Mouse (Mus musculus): ENCODE data around the gene Hipk3. TPM values are rescaled to one million over a fixed set of nuclear protein-coding genes. Genes with fewer than 3 reads are reported as not detected.

The Hipk3 gene
- polyA plus RNA-seq, 1 experiment from 2014 or later = 7.3 TPM

DNA sequence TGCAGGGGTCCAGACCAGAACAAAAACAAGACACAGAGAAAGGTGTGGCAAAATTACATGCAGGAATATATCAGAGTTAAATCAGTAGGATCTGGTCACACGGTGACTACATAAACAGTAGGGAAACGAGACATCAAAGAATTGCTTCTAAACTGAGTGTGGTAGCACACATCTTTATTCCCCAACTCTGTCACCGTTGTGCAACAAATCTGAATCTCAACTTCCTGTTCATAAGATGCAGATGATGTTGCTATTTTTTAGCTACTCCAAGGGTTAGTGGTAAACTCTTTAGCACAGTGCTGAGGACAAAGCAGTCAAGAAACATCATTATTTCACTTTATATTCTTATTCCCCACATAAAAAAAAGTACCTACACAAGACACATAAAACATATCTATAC is 34.2 kb downstream of the Hipk3 start:
- H3K4me3 ChIP-seq (ENCODE audit: low read depth, low read length) = no peak overlapping the region
- peaks cover 2% of the 10 kb centered on the region for H3K4me1 ChIP-seq (ENCODE audit: control insufficient read depth, insufficient read depth, low read length)
- no peaks in the 10 kb centered on the region for H3K36me3 ChIP-seq (ENCODE audit: control insufficient read depth, insufficient read depth, low read length)
- H3K4me2 ChIP-seq (ENCODE audit: low read length) = no peak overlapping the region
- H3K9me3 ChIP-seq (replicated peaks; ENCODE audit: control insufficient read depth, low read length, poor library complexity, severe bottlenecking) = no peaks in the 10 kb centered on the region
- no peaks in the 10 kb centered on the region for H3K27me3 ChIP-seq (ENCODE audit: control insufficient read depth, insufficient read depth, low read depth, low read length)
- no peak for ATAC-seq
- 69% methylated on average over 3 of the region's 3 CpGs for WGBS
- no peak overlapping the region for H3K27ac ChIP-seq (ENCODE audit: low read length)
- H3K9ac ChIP-seq (ENCODE audit: low read depth, low read length) = no peak overlapping the region

DNA sequence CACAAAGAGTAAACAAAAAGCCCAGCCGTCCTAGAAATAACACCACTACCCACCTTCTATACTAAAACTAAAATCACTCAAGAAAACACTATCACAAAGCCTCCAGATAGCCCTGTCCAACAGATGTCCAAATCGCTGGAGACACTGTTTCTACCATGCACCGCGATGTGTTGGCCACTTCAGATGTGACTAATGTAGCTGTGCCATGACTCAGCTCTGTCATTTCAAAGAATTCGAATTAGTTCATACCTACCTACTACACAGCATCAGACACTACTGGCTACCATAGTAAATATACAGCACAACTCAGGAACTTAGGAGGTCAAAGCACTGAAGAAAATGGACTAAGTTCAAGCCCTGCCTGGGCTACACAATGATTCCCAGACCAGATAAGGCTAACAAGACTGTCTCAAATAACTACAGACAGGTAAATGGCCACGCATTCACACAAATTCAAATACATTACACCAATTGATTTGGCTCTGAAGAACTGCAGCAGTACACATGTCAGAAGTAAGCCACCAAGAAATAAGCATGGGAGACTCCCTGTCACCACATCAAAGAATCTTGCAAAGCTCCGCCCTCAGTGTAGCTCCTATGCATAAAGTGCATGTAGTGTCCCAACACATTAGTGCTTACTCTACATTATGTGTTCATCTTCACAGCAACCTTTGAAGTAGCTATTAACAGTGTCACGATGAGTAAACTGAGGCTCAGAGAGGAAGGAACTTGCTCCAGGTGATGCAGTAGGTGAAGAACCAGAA is 35.5 kb downstream of the Hipk3 start:
- WGBS = 90% methylated on average over 8 of the region's 8 CpGs
- Histone ChIP-seq H3K4me2 (ENCODE audit: low read length) (no peak overlapping the region), H3K27ac (ENCODE audit: low read length) (no peak overlapping the region), H3K4me3 (ENCODE audit: low read depth, low read length) (no peak overlapping the region), H3K36me3 (ENCODE audit: control insufficient read depth, insufficient read depth, low read length) (no peaks in the 10 kb centered on the region), H3K9me3 (replicated peaks; ENCODE audit: control insufficient read depth, low read length, poor library complexity, severe bottlenecking) (no peaks in the 10 kb centered on the region), H3K9ac (ENCODE audit: low read depth, low read length) (no peak overlapping the region), H3K4me1 (ENCODE audit: control insufficient read depth, insufficient read depth, low read length) (peaks cover 2% of the 10 kb centered on the region), H3K27me3 (ENCODE audit: control insufficient read depth, insufficient read depth, low read depth, low read length) (no peaks in the 10 kb centered on the region)
- ATAC-seq = no peak

DNA sequence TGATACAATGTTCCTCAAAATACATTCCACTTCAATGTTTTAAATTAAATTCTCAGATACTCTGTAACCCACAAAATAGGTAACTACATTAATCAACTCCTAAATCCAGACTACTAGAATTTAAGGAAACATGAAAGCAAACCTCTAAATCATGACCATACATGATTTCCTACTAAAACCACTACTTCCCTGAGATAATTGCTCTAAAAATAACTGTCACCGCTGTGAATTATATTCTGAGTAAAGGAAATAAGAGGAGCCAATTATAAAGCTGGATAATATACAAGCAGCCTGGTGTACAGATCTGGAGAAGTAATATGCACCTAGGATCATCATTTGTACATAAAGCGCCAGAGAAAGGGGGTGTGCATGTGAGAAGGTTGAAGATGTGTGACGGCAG is 37.1 kb downstream of the Hipk3 start:
- 86% methylated on average over 3 of the region's 3 CpGs for WGBS
- H3K27me3 ChIP-seq (ENCODE audit: control insufficient read depth, insufficient read depth, low read depth, low read length) = no peaks in the 10 kb centered on the region
- no peaks in the 10 kb centered on the region for H3K36me3 ChIP-seq (ENCODE audit: control insufficient read depth, insufficient read depth, low read length)
- no peak overlapping the region for H3K9ac ChIP-seq (ENCODE audit: low read depth, low read length)
- no peak overlapping the region for H3K4me3 ChIP-seq (ENCODE audit: low read depth, low read length)
- no peaks in the 10 kb centered on the region for H3K9me3 ChIP-seq (replicated peaks; ENCODE audit: control insufficient read depth, low read length, poor library complexity, severe bottlenecking)
- no peak for ATAC-seq
- peaks cover 2% of the 10 kb centered on the region; the same call in 1 of the 2 replicates for H3K4me1 ChIP-seq (ENCODE audit: control insufficient read depth, insufficient read depth, low read length)
- H3K4me2 ChIP-seq (ENCODE audit: low read length) = no peak overlapping the region
- no peak overlapping the region for H3K27ac ChIP-seq (ENCODE audit: low read length)

DNA sequence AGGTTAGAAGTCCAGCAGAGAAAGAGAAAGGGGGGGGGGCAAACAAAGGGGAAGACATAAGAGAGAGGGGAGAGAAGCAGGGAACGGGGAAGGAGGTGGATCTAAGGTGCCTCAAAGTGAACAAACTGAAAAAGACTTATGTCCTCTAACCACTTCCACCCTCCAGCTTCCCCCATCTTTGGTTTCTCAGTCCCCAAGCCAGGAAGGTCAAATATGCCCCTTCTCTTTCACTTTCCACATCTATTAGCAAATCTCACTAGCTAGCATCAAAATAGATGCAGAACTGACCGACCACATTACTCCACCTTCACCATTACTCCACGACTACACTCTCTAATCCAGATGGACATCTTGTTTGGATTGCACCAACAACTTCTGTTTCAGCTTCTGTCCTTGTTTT is 43.6 kb downstream of the Hipk3 start:
- no peak overlapping the region for H3K9ac ChIP-seq (ENCODE audit: low read depth, low read length)
- no peak for ATAC-seq
- H3K4me3 ChIP-seq (ENCODE audit: low read depth, low read length) = no peak overlapping the region
- H3K27ac ChIP-seq (ENCODE audit: low read length) = no peak overlapping the region
- WGBS = 72% methylated on average over 3 of the region's 3 CpGs
- H3K27me3 ChIP-seq (ENCODE audit: control insufficient read depth, insufficient read depth, low read depth, low read length) = no peaks in the 10 kb centered on the region
- no peaks in the 10 kb centered on the region for H3K4me1 ChIP-seq (ENCODE audit: control insufficient read depth, insufficient read depth, low read length)
- no peaks in the 10 kb centered on the region for H3K36me3 ChIP-seq (ENCODE audit: control insufficient read depth, insufficient read depth, low read length)
- H3K9me3 ChIP-seq (replicated peaks; ENCODE audit: control insufficient read depth, low read length, poor library complexity, severe bottlenecking) = no peaks in the 10 kb centered on the region
- H3K4me2 ChIP-seq (ENCODE audit: low read length) = no peak overlapping the region

DNA sequence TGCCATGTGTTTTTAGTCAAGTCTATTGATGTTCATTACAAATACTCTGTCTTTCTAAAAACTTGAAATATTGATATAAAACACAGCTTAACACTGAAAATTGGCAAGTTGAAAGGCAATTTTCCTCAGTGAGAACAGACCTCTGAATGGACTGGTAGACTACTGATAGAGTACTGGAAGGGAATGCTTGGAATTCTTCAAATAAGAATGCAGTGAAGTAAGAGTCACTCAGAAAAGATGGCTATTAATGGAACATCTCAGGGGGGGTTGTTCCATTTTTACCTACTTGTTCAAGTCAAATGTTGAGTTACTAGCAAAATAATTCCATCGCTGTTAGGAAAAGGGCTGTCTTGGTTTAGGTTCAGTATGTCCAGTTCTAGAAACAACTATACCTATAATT is 45.1 kb downstream of the Hipk3 start:
- Histone ChIP-seq H3K4me3 (ENCODE audit: low read depth, low read length) (no peak overlapping the region), H3K4me2 (ENCODE audit: low read length) (no peak overlapping the region), H3K27ac (ENCODE audit: low read length) (no peak overlapping the region), H3K4me1 (ENCODE audit: control insufficient read depth, insufficient read depth, low read length) (no peaks in the 10 kb centered on the region), H3K36me3 (ENCODE audit: control insufficient read depth, insufficient read depth, low read length) (no peaks in the 10 kb centered on the region), H3K9ac (ENCODE audit: low read depth, low read length) (no peak overlapping the region), H3K9me3 (replicated peaks; ENCODE audit: control insufficient read depth, low read length, poor library complexity, severe bottlenecking) (no peaks in the 10 kb centered on the region), H3K27me3 (ENCODE audit: control insufficient read depth, insufficient read depth, low read depth, low read length) (no peaks in the 10 kb centered on the region)
- no peak for ATAC-seq
- WGBS = 100% methylated on average over 1 of the region's 1 CpGs

DNA sequence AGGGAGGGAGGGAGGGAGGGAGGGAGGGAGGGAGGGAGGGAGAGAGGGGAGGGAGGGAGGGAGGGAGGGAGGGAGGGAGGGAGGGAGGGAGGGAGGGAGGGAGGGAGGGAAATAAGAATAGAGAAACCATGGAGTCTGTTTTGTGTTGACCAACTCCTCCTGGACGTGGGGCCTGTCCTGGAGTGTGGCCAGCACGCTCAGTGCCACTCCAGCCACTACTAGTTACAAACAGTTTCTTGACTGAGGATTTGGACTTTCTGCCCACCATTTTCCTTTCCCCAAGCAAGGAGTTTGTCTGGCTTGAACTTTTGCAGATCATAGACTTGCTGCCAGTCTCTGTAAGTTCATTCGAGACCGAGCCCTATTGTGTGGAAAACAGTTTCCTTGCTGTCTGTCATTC is 46.0 kb downstream of the Hipk3 start:
- Histone ChIP-seq H3K36me3 (ENCODE audit: control insufficient read depth, insufficient read depth, low read length) (no peaks in the 10 kb centered on the region), H3K4me1 (ENCODE audit: control insufficient read depth, insufficient read depth, low read length) (no peaks in the 10 kb centered on the region), H3K4me3 (ENCODE audit: low read depth, low read length) (no peak overlapping the region), H3K27ac (ENCODE audit: low read length) (no peak overlapping the region), H3K27me3 (ENCODE audit: control insufficient read depth, insufficient read depth, low read depth, low read length) (no peaks in the 10 kb centered on the region), H3K9me3 (replicated peaks; ENCODE audit: control insufficient read depth, low read length, poor library complexity, severe bottlenecking) (no peaks in the 10 kb centered on the region), H3K4me2 (ENCODE audit: low read length) (no peak overlapping the region), H3K9ac (ENCODE audit: low read depth, low read length) (no peak overlapping the region)
- 82% methylated on average over 4 of the region's 4 CpGs for WGBS
- no peak for ATAC-seq

DNA sequence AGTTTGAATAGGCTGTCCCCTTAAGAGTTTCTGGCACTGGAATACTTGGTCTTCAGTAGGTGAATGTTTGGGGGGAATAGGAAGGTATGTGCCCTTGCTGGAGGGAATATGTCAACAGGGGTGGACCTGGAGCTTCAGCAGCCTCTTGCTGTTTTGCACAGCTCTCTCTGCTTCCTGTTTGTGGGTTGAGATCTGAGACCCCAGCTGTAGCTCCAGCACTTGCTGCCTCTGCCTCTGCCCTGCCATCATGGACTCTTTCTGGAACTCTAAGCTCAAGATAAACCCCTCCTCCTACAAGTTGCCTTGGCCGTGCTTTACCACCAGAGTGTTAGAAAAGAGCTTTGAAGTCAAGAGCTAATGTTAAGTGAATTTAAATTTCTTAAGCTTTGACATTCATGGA is 48.2 kb downstream of the Hipk3 start:
- H3K9me3 ChIP-seq (replicated peaks; ENCODE audit: control insufficient read depth, low read length, poor library complexity, severe bottlenecking) = no peaks in the 10 kb centered on the region
- H3K9ac ChIP-seq (ENCODE audit: low read depth, low read length) = no peak overlapping the region
- no peak for ATAC-seq
- H3K27me3 ChIP-seq (ENCODE audit: control insufficient read depth, insufficient read depth, low read depth, low read length) = no peaks in the 10 kb centered on the region
- H3K4me2 ChIP-seq (ENCODE audit: low read length) = no peak overlapping the region
- no peaks in the 10 kb centered on the region for H3K4me1 ChIP-seq (ENCODE audit: control insufficient read depth, insufficient read depth, low read length)
- H3K36me3 ChIP-seq (ENCODE audit: control insufficient read depth, insufficient read depth, low read length) = no peaks in the 10 kb centered on the region
- no peak overlapping the region for H3K4me3 ChIP-seq (ENCODE audit: low read depth, low read length)
- no peak overlapping the region for H3K27ac ChIP-seq (ENCODE audit: low read length)
- 48% methylated on average over 1 of the region's 1 CpGs for WGBS

DNA sequence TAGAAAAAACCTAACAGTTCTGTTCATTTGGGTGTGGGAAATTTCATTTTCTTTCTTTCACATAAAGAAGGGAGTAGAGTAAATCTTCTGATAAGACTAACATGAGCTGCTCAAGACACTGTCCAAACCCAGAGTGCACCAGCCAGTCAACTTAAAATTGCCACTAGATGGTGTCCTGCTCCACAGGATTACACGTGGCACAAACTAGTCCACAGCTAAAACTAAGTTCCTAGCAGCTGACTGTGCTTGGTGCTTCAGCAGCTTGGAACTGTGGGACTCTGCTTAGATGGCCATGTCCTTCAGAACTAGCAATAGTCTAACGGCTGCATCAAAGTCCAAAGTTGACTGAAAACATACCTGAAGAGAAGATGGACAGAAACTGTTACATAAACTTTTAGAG is 49.5 kb downstream of the Hipk3 start:
- Histone ChIP-seq H3K36me3 (ENCODE audit: control insufficient read depth, insufficient read depth, low read length) (peaks cover 2% of the 10 kb centered on the region; the same call in 1 of the 2 replicates), H3K4me1 (ENCODE audit: control insufficient read depth, insufficient read depth, low read length) (no peaks in the 10 kb centered on the region), H3K9ac (ENCODE audit: low read depth, low read length) (no peak overlapping the region), H3K27ac (ENCODE audit: low read length) (no peak overlapping the region), H3K4me3 (ENCODE audit: low read depth, low read length) (no peak overlapping the region), H3K4me2 (ENCODE audit: low read length) (no peak overlapping the region), H3K9me3 (replicated peaks; ENCODE audit: control insufficient read depth, low read length, poor library complexity, severe bottlenecking) (no peaks in the 10 kb centered on the region), H3K27me3 (ENCODE audit: control insufficient read depth, insufficient read depth, low read depth, low read length) (no peaks in the 10 kb centered on the region)
- 47% methylated on average over 2 of the region's 2 CpGs for WGBS
- ATAC-seq = peak; percentile 85

DNA sequence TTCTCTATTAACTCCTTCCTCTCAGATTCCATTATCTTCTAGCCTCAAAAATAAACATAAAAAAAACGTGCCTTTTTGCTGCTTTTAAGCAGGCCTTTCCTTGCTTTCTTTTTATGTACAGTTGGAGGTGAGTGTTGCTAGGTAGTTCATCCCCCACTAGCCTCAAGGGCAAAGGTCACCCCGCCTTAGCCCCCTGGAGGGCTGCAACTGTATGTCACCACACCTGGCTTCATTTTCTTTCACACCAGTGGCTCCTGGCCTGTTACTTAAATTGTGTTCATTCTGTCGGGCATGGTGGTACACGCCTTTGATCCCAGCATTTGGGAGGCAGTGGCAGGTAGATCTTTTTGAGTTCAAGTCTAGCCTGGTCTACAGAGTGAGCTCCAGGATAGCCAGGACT is 51.9 kb downstream of the Hipk3 start:
- Histone ChIP-seq H3K9me3 (replicated peaks; ENCODE audit: control insufficient read depth, low read length, poor library complexity, severe bottlenecking) (no peaks in the 10 kb centered on the region), H3K27me3 (ENCODE audit: control insufficient read depth, insufficient read depth, low read depth, low read length) (no peaks in the 10 kb centered on the region), H3K4me1 (ENCODE audit: control insufficient read depth, insufficient read depth, low read length) (no peaks in the 10 kb centered on the region), H3K27ac (ENCODE audit: low read length) (no peak overlapping the region), H3K9ac (ENCODE audit: low read depth, low read length) (no peak overlapping the region), H3K4me3 (ENCODE audit: low read depth, low read length) (no peak overlapping the region), H3K36me3 (ENCODE audit: control insufficient read depth, insufficient read depth, low read length) (peaks cover 5% of the 10 kb centered on the region; the same call in 1 of the 2 replicates), H3K4me2 (ENCODE audit: low read length) (no peak overlapping the region)
- ATAC-seq = no peak
- WGBS = 76% methylated on average over 4 of the region's 4 CpGs
